Mouse (Mus musculus) ES-E14 (cell line): Measurements from ENCODE around the gene Iqschfp.

Experiments
- HCFC1 ChIP-seq: IDR thresholded peaks from 2 replicates; pipeline ENCODE4 v1.6.1; 2012; ENCODE audit warnings: low read length, inconsistent platforms, borderline replicate concordance; ENCODE audit not compliant: insufficient read depth
- MAFK ChIP-seq: IDR thresholded peaks from 2 replicates; pipeline ENCODE4 v1.6.1; 2014; ENCODE audit warnings: mild to moderate bottlenecking, low read depth, low read length, inconsistent platforms; ENCODE audit not compliant: insufficient read depth

- TF ChIP-seq HCFC1 (no peak), MAFK (no peak)
These were observed 476.0 kb downstream of the Iqschfp start for GRCm38 (mm10) chr3:68368029-68368428.
